Mouse (Mus musculus) heart, embryonic 10.5 days (tissue): ENCODE measurements around the gene Spcs2. TPM values are rescaled to one million over a fixed set of nuclear protein-coding genes. Genes with fewer than 3 reads are reported as not detected.
"Not testable (repeated sequence)": the region's sequence is repeated elsewhere in the genome, so short reads cannot be mapped to it uniquely, and the experiment has no call there.

Source experiments
- DNase-seq: peaks from one replicate; pipeline ENCODE4 v3.0.0-alpha.2; 2017; ENCODE audit warnings: low spot score
- H3K27ac ChIP-seq: fragments of 300-500 bp; sonication (generic); 2 replicates; pipeline ENCODE4 v1.5.1; 2016; ENCODE audit warnings: mild to moderate bottlenecking
- H3K27me3 ChIP-seq: fragments of 300-500 bp; sonication (generic); 2 replicates; pipeline ENCODE4 v1.6.1; 2016; ENCODE audit warnings: mild to moderate bottlenecking; ENCODE audit not compliant: poor library complexity, insufficient read depth, severe bottlenecking
- H3K36me3 ChIP-seq: fragments of 300-500 bp; sonication (generic); 2 replicates; pipeline ENCODE4 v1.6.1; 2016; ENCODE audit warnings: mild to moderate bottlenecking, moderate library complexity
- H3K4me1 ChIP-seq: fragments of 300-500 bp; sonication (generic); 2 replicates; pipeline ENCODE4 v1.6.1; 2016; ENCODE audit warnings: mild to moderate bottlenecking
- H3K4me3 ChIP-seq: fragments of 300-500 bp; sonication (generic); 2 replicates; pipeline ENCODE4 v1.5.1; 2016; ENCODE audit warnings: mild to moderate bottlenecking, moderate library complexity
- H3K9me3 ChIP-seq: fragments of 300-500 bp; sonication (generic); 2 replicates; pipeline ENCODE4 v1.6.1; 2016; ENCODE audit warnings: mild to moderate bottlenecking, moderate library complexity
- WGBS: fragments of 180-500 bp; shearing (Covaris S2); methylation state at CpG from one replicate; pipeline ENCODE4 v1.1.7; 2016; 5-methylcytosine and 5-hydroxymethylcytosine counted together
- polyA plus RNA-seq: library from polyadenylated mRNA; unstranded; fragments of >200 nt; fragmentation: Nextera tagmentation; extraction: Ambion mirVana; gene quantifications from 2 replicates; pipeline ENCODE4 v1.2.1, GENCODE M21; 2016

The Spcs2 gene
- polyA plus RNA-seq, 1 experiment from 2014 or later, result 302 TPM

DNA sequence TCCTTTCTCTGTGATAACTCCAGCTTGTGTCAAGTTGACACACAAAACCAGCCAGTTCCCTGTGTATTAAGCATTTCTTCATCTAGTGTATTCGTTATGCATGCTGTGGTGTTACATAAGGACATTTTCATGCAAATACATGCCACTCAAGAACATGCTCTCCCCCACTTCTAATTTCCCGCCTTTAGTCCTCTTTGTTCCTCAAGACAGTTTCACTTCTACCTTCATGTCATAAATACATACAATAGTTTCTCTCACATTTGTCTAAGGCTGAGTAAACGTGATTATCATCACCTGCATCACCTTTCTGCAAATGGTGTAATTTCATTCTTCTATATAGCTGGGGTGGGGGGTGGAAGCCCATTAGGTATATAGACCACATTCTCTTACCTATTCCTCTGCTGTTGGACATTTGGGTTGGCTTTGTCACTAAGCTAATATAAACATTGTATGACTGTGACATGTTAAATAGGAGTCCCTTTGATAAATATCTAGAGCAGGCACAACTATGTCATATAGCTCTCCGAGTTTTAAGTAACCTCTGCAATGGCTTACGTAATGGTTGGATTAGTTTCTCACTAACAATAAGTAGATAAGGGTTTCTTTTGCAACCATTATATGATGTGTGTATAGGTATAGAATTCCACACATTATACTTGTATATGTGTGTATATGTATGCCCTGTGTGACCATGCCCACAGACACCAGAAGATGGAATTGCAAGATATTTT, 30.0 kb downstream of the Spcs2 start:
- Histone ChIP-seq H3K4me3 (no peak overlapping the region), H3K9me3 (no peaks in the 10 kb centered on the region), H3K27me3 (no peaks in the 10 kb centered on the region), H3K36me3 (peaks cover 15% of the 10 kb centered on the region), H3K4me1 (peaks cover 23% of the 10 kb centered on the region), H3K27ac (no peak overlapping the region)
- 81% methylated on average over 5 of the region's 5 CpGs for WGBS
- no peak for DNase-seq

DNA sequence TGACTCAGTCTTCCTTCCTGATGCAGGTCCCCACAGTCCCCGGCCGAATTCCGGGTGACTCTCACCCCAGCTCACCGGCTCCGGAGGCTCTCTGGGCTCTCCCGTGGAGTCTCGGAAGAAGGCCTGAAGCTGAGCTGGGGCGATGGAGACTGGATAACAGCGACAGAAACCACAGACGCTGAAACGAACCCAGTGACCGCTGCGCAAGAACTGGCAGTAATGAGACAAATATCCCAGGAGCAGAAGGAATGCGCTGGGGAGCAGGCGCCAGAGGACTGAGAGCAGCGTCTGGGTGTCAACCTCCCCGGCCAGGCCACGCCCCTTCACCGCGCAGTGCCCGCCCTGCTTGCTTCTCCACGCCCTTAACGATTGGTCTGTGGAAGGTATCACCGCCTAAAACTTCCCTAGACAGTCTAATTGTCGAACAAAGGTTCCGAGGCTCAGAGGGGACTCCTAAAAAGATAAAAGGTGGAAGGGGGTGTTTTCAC, 35.1 kb downstream of the Spcs2 start, which contains the start of gene Neu3:
Gene Neu3 (minus strand): TSS at position 335 of the 488 bp plus-strand sequence.
- Histone ChIP-seq H3K9me3 (no peaks in the 10 kb centered on the region), H3K27me3 (no peaks in the 10 kb centered on the region), H3K27ac (peak within 1 kb of the TSS; percentile 93), H3K4me3 (peak within 1 kb of the TSS; percentile 75), H3K4me1 (peaks cover 31% of the 10 kb centered on the region), H3K36me3 (peaks cover under 1% of the 10 kb centered on the region; the same call in 1 of the 2 replicates)
- DNase-seq, result peak; percentile 98
- under 1% methylated on average over 26 of the region's 26 CpGs for WGBS

- no peaks in the 10 kb centered on the region for H3K27me3 ChIP-seq
- H3K27ac ChIP-seq, result peak overlapping the region; percentile 77
- peaks cover 7% of the 10 kb centered on the region; the same call in 1 of the 2 replicates for H3K36me3 ChIP-seq
- no peaks in the 10 kb centered on the region for H3K9me3 ChIP-seq
- H3K4me1 ChIP-seq, result peaks cover 42% of the 10 kb centered on the region
- DNase-seq, result no peak
- H3K4me3 ChIP-seq, result no peak overlapping the region; the same call in 1 of the 2 replicates
- WGBS, result 55% methylated on average over 6 of the region's 6 CpGs
Measured at GRCm38 (mm10) chr7:99826096-99826495, 37.2 kb downstream of the Spcs2 start.

GRCm38 (mm10) chr7:99825511-99825910, 37.8 kb downstream of the Spcs2 start:
- Histone ChIP-seq H3K9me3 (no peaks in the 10 kb centered on the region), H3K4me1 (peaks cover 42% of the 10 kb centered on the region), H3K4me3 (peak overlapping the region; percentile 35), H3K27ac (peak overlapping the region; percentile 77), H3K36me3 (peaks cover 7% of the 10 kb centered on the region; the same call in 1 of the 2 replicates), H3K27me3 (no peaks in the 10 kb centered on the region)
- DNase-seq, result no peak
- 44% methylated on average over 9 of the region's 9 CpGs for WGBS

- peak overlapping the region; percentile 35 for H3K4me3 ChIP-seq
- H3K27ac ChIP-seq, result peak overlapping the region; percentile 77
- no peaks in the 10 kb centered on the region for H3K9me3 ChIP-seq
- H3K27me3 ChIP-seq, result no peaks in the 10 kb centered on the region
- H3K36me3 ChIP-seq, result peaks cover 7% of the 10 kb centered on the region; the same call in 1 of the 2 replicates
- no peak for DNase-seq
- peaks cover 42% of the 10 kb centered on the region for H3K4me1 ChIP-seq
- WGBS, result 25% methylated on average over 16 of the region's 16 CpGs
Measured at GRCm38 (mm10) chr7:99824649-99825483, 38.4 kb downstream of the Spcs2 start.

- DNase-seq, result no peak
- Histone ChIP-seq H3K36me3 (peaks cover 7% of the 10 kb centered on the region; the same call in 1 of the 2 replicates), H3K27me3 (no peaks in the 10 kb centered on the region), H3K9me3 (no peaks in the 10 kb centered on the region), H3K4me1 (peaks cover 39% of the 10 kb centered on the region), H3K4me3 (no peak overlapping the region), H3K27ac (peak overlapping the region; percentile 57; the same call in 1 of the 2 replicates)
- 81% methylated on average over 10 of the region's 10 CpGs for WGBS
Measured at GRCm38 (mm10) chr7:99823045-99823663, 40.1 kb downstream of the Spcs2 start.

- H3K4me3 ChIP-seq, result no peak overlapping the region
- peak; percentile 81 for DNase-seq
- no peaks in the 10 kb centered on the region for H3K9me3 ChIP-seq
- peaks cover 7% of the 10 kb centered on the region; the same call in 1 of the 2 replicates for H3K36me3 ChIP-seq
- WGBS, result 76% methylated on average over 5 of the region's 5 CpGs
- no peaks in the 10 kb centered on the region for H3K27me3 ChIP-seq
- H3K4me1 ChIP-seq, result peaks cover 37% of the 10 kb centered on the region
- H3K27ac ChIP-seq, result peak overlapping the region; percentile 57; the same call in 1 of the 2 replicates
Measured at GRCm38 (mm10) chr7:99822426-99822825, 40.8 kb downstream of the Spcs2 start.

- H3K27ac ChIP-seq, result peak overlapping the region; percentile 57; the same call in 1 of the 2 replicates
- 53% methylated on average over 2 of the region's 2 CpGs for WGBS
- peaks cover 37% of the 10 kb centered on the region for H3K4me1 ChIP-seq
- H3K27me3 ChIP-seq, result no peaks in the 10 kb centered on the region
- H3K4me3 ChIP-seq, result no peak overlapping the region
- DNase-seq, result no peak
- H3K36me3 ChIP-seq, result peaks cover 7% of the 10 kb centered on the region; the same call in 1 of the 2 replicates
- H3K9me3 ChIP-seq, result no peaks in the 10 kb centered on the region
Measured at GRCm38 (mm10) chr7:99821953-99822352, 41.3 kb downstream of the Spcs2 start.

DNA sequence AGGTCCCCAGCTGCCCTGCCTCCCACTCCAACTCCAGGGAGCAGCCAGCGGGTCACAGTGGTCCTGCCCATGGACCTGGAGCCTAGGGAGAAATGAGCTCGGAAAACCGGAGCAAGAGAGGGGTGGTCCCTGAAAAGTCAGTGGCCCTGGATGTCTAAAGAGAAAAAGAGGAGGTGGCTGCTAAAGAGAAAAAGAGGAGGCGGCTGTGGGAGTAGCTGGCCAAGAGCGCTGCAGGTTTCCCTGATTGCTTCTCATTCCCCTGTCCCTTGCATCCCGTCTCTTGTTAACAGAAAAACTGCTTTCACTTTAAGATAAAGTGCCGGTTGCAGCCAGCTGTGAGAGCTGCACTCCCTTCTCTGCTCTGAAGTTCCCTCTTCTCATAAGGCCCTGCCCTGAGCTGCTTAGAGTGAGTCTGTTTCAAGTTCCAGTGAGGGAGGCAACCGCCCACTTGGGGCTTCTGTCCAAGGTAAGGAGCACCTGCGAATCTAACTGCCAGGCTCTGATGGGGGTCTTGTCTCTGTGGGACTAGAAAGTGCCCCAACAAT, 45.0 kb downstream of the Spcs2 start:
- WGBS, result 9% methylated on average over 9 of the region's 9 CpGs
- H3K36me3 ChIP-seq, result peaks cover 13% of the 10 kb centered on the region; the same call in 1 of the 2 replicates
- H3K9me3 ChIP-seq, H3K27ac ChIP-seq, H3K4me3 ChIP-seq, DNase-seq, H3K27me3 ChIP-seq: not testable (repeated sequence)
- peaks cover 15% of the 10 kb centered on the region for H3K4me1 ChIP-seq

DNA sequence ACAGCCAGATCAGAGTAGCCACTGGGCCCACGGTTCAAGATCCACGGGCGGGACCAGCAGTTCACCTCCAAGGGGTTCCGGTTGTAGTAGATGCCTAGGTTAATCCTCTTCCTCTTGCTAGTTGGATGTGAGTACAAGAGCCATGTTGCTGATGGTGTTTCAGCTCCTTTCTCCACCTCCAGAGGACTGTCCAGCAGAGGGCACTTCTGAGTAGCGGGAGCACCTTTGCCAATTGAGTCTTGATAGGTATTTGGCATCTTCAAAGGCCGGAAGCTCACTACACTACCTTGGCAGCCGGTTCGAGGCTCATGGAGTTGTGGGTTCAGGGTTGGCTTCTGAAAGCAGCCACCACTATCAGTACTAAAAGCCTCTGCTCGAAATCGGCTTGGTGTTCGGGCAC, 49.9 kb downstream of the Spcs2 start:
- Histone ChIP-seq H3K27me3 (no peaks in the 10 kb centered on the region), H3K4me3 (no peak overlapping the region), H3K4me1 (peaks cover 4% of the 10 kb centered on the region; the same call in 1 of the 2 replicates), H3K27ac (no peak overlapping the region), H3K36me3 (peaks cover 20% of the 10 kb centered on the region; the same call in 1 of the 2 replicates), H3K9me3 (no peaks in the 10 kb centered on the region)
- 80% methylated on average over 11 of the region's 11 CpGs for WGBS
- peak; percentile 76 for DNase-seq

- Histone ChIP-seq H3K4me1 (no peaks in the 10 kb centered on the region), H3K9me3 (no peaks in the 10 kb centered on the region), H3K27ac (no peak overlapping the region), H3K36me3 (peaks cover 20% of the 10 kb centered on the region; the same call in 1 of the 2 replicates), H3K4me3 (no peak overlapping the region), H3K27me3 (no peaks in the 10 kb centered on the region)
- DNase-seq, result peak; percentile 5
- 90% methylated on average over 4 of the region's 4 CpGs for WGBS
Measured at GRCm38 (mm10) chr7:99811661-99812060, 51.6 kb downstream of the Spcs2 start.

DNA sequence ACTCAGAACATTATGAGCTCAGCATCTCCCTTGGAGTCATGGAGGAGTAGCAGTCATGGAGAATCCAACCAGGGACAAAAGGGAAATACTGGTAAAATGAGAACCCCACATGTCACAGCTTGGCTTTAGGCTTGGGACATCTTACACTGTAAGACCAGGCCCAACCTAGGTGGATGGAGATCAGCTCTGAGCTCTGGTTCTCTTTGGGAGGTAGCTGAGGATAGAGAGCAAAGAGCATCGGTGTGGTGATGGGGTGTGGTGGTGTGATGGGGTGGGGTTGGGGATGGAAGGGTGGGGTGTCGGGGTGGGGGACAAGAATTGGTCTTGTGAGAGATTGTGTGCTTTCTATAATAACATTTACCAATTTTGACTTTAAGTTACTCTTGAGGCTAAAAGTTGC, 52.4 kb downstream of the Spcs2 start:
- 91% methylated on average over 2 of the region's 2 CpGs for WGBS
- DNase-seq, result peak; percentile 67
- peaks cover 20% of the 10 kb centered on the region; the same call in 1 of the 2 replicates for H3K36me3 ChIP-seq
- H3K4me3 ChIP-seq, result no peak overlapping the region
- H3K27me3 ChIP-seq, result no peaks in the 10 kb centered on the region
- H3K4me1 ChIP-seq, result no peaks in the 10 kb centered on the region
- H3K27ac ChIP-seq, result no peak overlapping the region
- no peaks in the 10 kb centered on the region for H3K9me3 ChIP-seq
